In genomic region chr17:29693571-29693970, GRCm38 (mm10) we compare ENCODE assay signal across 19 mouse cellular contexts. TPM values are rescaled to one million over a fixed set of nuclear protein-coding genes. Genes with fewer than 3 reads are reported as not detected.
DNase-seq lines count a peak whose midpoint lies in the region; ATAC-seq lines count a peak whose summit lies in the region.
"Had no signal": no experiment of that assay in that cellular context is flagged by ENCODE, and none has a peak within 500 bp of the region (broad histone marks: within the 10 kb centered on the region; RNA-seq: fewer than 3 reads in every experiment).

No protein-coding gene starts in this region.

- no peak for ATAC-seq in CD4-positive, CD25-positive, alpha-beta regulatory T cell, adult 4 months
- ATAC-seq: forebrain, embryonic 15.5 days; Patski had no signal

- peak; percentile 28 for DNase-seq in CD4-positive, CD25-positive, alpha-beta regulatory T cell, adult 2 months (ENCODE audit: low read depth, low spot score)
- peak; percentile 54 for DNase-seq in naive thymus-derived CD4-positive, alpha-beta T cell, adult 2 months (ENCODE audit: low read depth)
- peak; percentile 76 to 78 for DNase-seq in thymus, postnatal 10 days (ENCODE audit: low spot score in 2 of 2)
- peak; percentile 80 for DNase-seq in thymus, postnatal 4 days
- no peak for DNase-seq in lung, adult 18-20 months
- DNase-seq in retina, postnatal 1 day: no peak
- no peak for DNase-seq in kidney, postnatal 10 days
- DNase-seq: adrenal gland, adult 8-10 months; adrenal gland, postnatal 36 days; B cell, adult 2 months; cerebellum, adult 2 months; cerebellum, postnatal 14 days; embryo, embryonic 11 days; gastrocnemius, postnatal 10 days; heart, adult 2 months; heart, postnatal 14 days had no signal

RNA-seq across cellular contexts. Expression of gene Ccdc167, which starts 23.3 kb away (rescaled TPM):
- polyA plus RNA-seq in CD4-positive, CD25-positive, alpha-beta regulatory T cell, adult 4 months (2017; shearing (Covaris generic)): 10 to 100 TPM in 1 of 2 experiments, 1 to 10 TPM in 1; 7.8 to 10.1 TPM

RNA-seq across cellular contexts. Expression of gene Cmtr1, which starts 33.2 kb away (rescaled TPM):
- 100 to 1,000 TPM in 1 of 2 experiments, 10 to 100 TPM in 1; 90.3 to 221 TPM for polyA plus RNA-seq in CD4-positive, CD25-positive, alpha-beta regulatory T cell, adult 4 months (2017; shearing (Covaris generic))

Comparison
In these comparisons a context has a peak if more than half of its experiments do, and no peak if none do; other contexts are left out.
1. DNase-seq: peak in CD4-positive, CD25-positive, alpha-beta regulatory T cell, adult 2 months (single experiment), naive thymus-derived CD4-positive, alpha-beta T cell, adult 2 months (single experiment), thymus, postnatal 10 days (2 of 2) and thymus, postnatal 4 days (single experiment); none in lung, adult 18-20 months (0 of 2), retina, postnatal 1 day (single experiment) and kidney, postnatal 10 days (single experiment).